Mouse (Mus musculus) gastrocnemius, postnatal 36 days (tissue): ENCODE measurements around the gene Ndufv2. TPM values are rescaled to one million over a fixed set of nuclear protein-coding genes. Genes with fewer than 3 reads are reported as not detected.

Experiments used
- total RNA-seq, 2 experiments: library from RNA; stranded (reverse); gene quantifications; 2 replicates each; pipeline ENCODE4 v1.2.3; 2021

Ndufv2 gene
- total RNA-seq, 2 experiments from 2014 or later, result 678 to 709 TPM

Other genes starting within 250 kb of the Ndufv2 start
- gene Ralbp1, start 215.8 kb downstream of the Ndufv2 start, total RNA-seq, result 10 to 100 TPM; 18.6 to 20.6 TPM
- 10 to 100 TPM; 21.8 to 23.6 TPM for gene Twsg1, start 150.3 kb downstream of the Ndufv2 start, total RNA-seq
- 10 to 100 TPM; 10.2 to 14.6 TPM for gene Ankrd12, start 24.5 kb downstream of the Ndufv2 start, total RNA-seq
- 10 to 100 TPM; 15.1 to 17.9 TPM for gene Washc1, start 10.0 kb upstream of the Ndufv2 start, total RNA-seq
- 1 to 10 TPM in 1 of 2 experiments, under 1 TPM in 1; 0.51 to 1.0 TPM for gene Ddx11, start 22.0 kb upstream of the Ndufv2 start, total RNA-seq